Mouse (Mus musculus): ENCODE measurements at regions not wholly inside any gene's neighbourhood (a gene's known extent, or its start where the extent isn't known, plus 50 kb on each side); places are given as distances from the start of the nearest gene placed in this dataset.

DNA sequence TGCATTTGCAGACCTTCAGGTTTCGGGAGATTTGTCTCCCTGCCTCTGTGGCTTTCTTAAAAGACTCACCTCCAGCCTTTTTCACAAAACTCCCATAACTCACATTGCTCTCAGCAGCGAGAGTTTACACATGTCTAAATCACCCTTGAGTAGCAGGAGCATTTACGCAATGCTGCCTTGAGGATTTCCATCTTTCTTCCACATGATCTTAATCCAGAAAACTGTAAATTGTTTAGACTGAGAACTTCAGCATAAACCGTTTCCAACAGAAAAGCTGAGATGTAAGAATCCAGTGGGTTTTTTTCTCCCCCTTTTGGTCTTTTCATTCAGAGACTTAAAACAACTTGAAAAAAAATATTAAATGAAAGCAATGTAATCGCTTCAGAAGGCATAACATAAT, 336.5 kb downstream of the Efnb2 start:
- Histone ChIP-seq H3K36me3 (ENCODE audit: control insufficient read depth, insufficient read depth, low read length) (no peaks in the 10 kb centered on the region), H3K4me3 (ENCODE audit: extremely low read depth, insufficient read depth, insufficient read length) (no peak overlapping the region), H3K4me1 (ENCODE audit: control insufficient read depth, insufficient read depth, insufficient read length) (no peaks in the 10 kb centered on the region), H3K27ac (ENCODE audit: insufficient read depth, low read length) (no peak overlapping the region), H3K27me3 (ENCODE audit: control insufficient read depth, insufficient read depth, low read length) (no peaks in the 10 kb centered on the region)
- DNase-seq (ENCODE audit: low read depth in 1 of 2, low spot score in 2 of 2) = no peak
- no peak for TF ChIP-seq CTCF (IDR thresholded peaks at IDR 0.05; ENCODE audit: extremely low read depth, insufficient read depth, insufficient read length, insufficient replicate concordance)
- no peak for TF ChIP-seq POLR2A (IDR thresholded peaks at IDR 0.05; ENCODE audit: low read depth, low read length)
- WGBS = 82% methylated on average over 5 of the region's 5 CpGs

DNA sequence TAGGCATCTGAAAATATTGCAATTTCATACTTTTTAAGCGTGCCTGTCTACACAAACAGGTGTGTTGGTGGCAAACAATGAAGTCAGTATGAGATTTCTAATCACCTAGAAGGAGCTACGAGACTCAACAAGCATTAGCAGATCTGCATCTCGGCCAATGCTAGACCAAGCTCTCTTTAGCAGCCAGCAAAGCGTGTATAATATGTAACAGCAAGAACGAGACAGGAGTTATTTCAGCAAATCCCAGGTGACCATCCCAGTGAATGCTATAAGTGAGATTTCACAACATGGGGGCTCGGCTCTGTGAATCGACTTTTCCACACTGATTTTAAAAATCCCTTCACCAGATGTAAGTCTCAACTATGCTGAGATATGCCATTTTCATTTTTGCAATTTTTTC, 352.8 kb downstream of the Efnb2 start:
- Histone ChIP-seq H3K4me3 (ENCODE audit: extremely low read depth, insufficient read depth, insufficient read length) (no peak overlapping the region), H3K4me1 (ENCODE audit: control insufficient read depth, insufficient read depth, insufficient read length) (no peaks in the 10 kb centered on the region), H3K36me3 (ENCODE audit: control insufficient read depth, insufficient read depth, low read length) (no peaks in the 10 kb centered on the region), H3K27ac (ENCODE audit: insufficient read depth, low read length) (no peak overlapping the region), H3K27me3 (ENCODE audit: control insufficient read depth, insufficient read depth, low read length) (no peaks in the 10 kb centered on the region)
- TF ChIP-seq POLR2A (IDR thresholded peaks at IDR 0.05; ENCODE audit: low read depth, low read length) (no peak), CTCF (IDR thresholded peaks at IDR 0.05; ENCODE audit: extremely low read depth, insufficient read depth, insufficient read length, insufficient replicate concordance) (no peak)
- 86% methylated on average over 7 of the region's 7 CpGs for WGBS
- no peak for DNase-seq (ENCODE audit: low read depth in 1 of 2, low spot score in 2 of 2)

DNA sequence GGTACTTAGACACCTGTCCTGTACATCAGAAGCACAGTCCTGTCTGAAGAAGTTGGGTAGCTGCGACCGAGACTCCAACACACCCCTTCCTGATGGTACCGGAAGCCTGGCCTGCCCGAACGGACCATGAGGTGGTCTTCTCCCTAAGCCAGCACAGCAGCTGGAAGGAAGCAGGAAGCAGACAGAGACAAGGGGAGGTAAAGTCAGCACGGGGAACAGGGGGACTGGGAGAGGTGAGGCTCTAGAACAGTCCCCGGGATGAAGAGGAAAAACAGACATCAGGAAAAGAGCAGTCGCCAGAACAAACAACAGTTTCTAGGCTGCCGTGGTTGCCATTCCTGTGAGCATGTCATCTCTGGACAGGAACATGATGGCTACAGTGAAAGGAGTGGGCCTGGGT, 353.6 kb downstream of the Efnb2 start:
- no peak for DNase-seq (ENCODE audit: low read depth in 1 of 2, low spot score in 2 of 2)
- H3K4me3 ChIP-seq (ENCODE audit: extremely low read depth, insufficient read depth, insufficient read length) = no peak overlapping the region
- no peaks in the 10 kb centered on the region for H3K4me1 ChIP-seq (ENCODE audit: control insufficient read depth, insufficient read depth, insufficient read length)
- H3K36me3 ChIP-seq (ENCODE audit: control insufficient read depth, insufficient read depth, low read length) = no peaks in the 10 kb centered on the region
- no peak overlapping the region for H3K27ac ChIP-seq (ENCODE audit: insufficient read depth, low read length)
- H3K27me3 ChIP-seq (ENCODE audit: control insufficient read depth, insufficient read depth, low read length) = no peaks in the 10 kb centered on the region
- TF ChIP-seq POLR2A (IDR thresholded peaks at IDR 0.05; ENCODE audit: low read depth, low read length) (no peak), CTCF (IDR thresholded peaks at IDR 0.05; ENCODE audit: extremely low read depth, insufficient read depth, insufficient read length, insufficient replicate concordance) (no peak)
- 74% methylated on average over 9 of the region's 9 CpGs for whole genome bisulfite sequencing

GRCm38 (mm10) chr8:8299965-8300767, 360.9 kb downstream of the Efnb2 start:
- 75% methylated on average over 6 of the region's 6 CpGs for WGBS
- TF ChIP-seq CTCF (IDR thresholded peaks at IDR 0.05; ENCODE audit: extremely low read depth, insufficient read depth, insufficient read length, insufficient replicate concordance) (no peak), POLR2A (IDR thresholded peaks at IDR 0.05; ENCODE audit: low read depth, low read length) (no peak)

GRCm38 (mm10) chr8:8292577-8293247, 368.3 kb downstream of the Efnb2 start:
- H3K4me3 ChIP-seq (ENCODE audit: extremely low read depth, insufficient read depth, insufficient read length) = no peak overlapping the region
- no peaks in the 10 kb centered on the region for H3K27me3 ChIP-seq (ENCODE audit: control insufficient read depth, insufficient read depth, low read length)
- H3K27ac ChIP-seq (ENCODE audit: insufficient read depth, low read length) = no peak overlapping the region
- no peaks in the 10 kb centered on the region for H3K4me1 ChIP-seq (ENCODE audit: control insufficient read depth, insufficient read depth, insufficient read length)
- 78% methylated on average over 6 of the region's 6 CpGs for WGBS
- H3K36me3 ChIP-seq (ENCODE audit: control insufficient read depth, insufficient read depth, low read length) = no peaks in the 10 kb centered on the region
- no peak for DNase-seq (ENCODE audit: low read depth in 1 of 2, low spot score in 2 of 2)
- TF ChIP-seq POLR2A (IDR thresholded peaks at IDR 0.05; ENCODE audit: low read depth, low read length) (no peak), CTCF (IDR thresholded peaks at IDR 0.05; ENCODE audit: extremely low read depth, insufficient read depth, insufficient read length, insufficient replicate concordance) (no peak)

More at GRCm38 (mm10) chr8:8299965-8300767, 360.9 kb downstream of the Efnb2 start:
- H3K4me3 ChIP-seq (ENCODE audit: extremely low read depth, insufficient read depth, insufficient read length) = no peak overlapping the region
- no peaks in the 10 kb centered on the region for H3K27me3 ChIP-seq (ENCODE audit: control insufficient read depth, insufficient read depth, low read length)
- no peaks in the 10 kb centered on the region for H3K36me3 ChIP-seq (ENCODE audit: control insufficient read depth, insufficient read depth, low read length)
- DNase-seq (ENCODE audit: low read depth in 1 of 2, low spot score in 2 of 2) = no peak
- no peak overlapping the region for H3K27ac ChIP-seq (ENCODE audit: insufficient read depth, low read length)
- no peaks in the 10 kb centered on the region for H3K4me1 ChIP-seq (ENCODE audit: control insufficient read depth, insufficient read depth, insufficient read length)

DNA sequence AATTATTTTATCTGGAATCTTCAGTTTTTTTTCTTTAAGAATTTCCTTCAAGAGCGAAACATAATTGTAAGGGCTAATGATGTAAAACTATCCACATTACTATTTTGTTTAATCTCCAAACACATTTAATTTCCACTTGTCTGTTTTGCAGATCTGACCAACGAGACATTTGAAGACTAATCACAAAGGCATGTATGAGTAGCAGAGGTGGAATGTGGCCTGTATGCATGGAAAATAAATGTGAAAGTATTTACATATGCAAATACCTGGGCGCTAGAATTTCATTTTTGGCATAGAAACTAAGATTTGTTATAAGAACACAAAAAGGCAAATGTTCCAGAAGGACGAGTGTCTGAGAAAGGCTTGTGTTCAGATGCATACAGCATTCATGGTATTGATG, 375.2 kb downstream of the Efnb2 start:
- no peak overlapping the region for H3K4me3 ChIP-seq (ENCODE audit: extremely low read depth, insufficient read depth, insufficient read length)
- WGBS = 85% methylated on average over 4 of the region's 4 CpGs
- TF ChIP-seq POLR2A (IDR thresholded peaks at IDR 0.05; ENCODE audit: low read depth, low read length) = no peak
- no peak for TF ChIP-seq CTCF (IDR thresholded peaks at IDR 0.05; ENCODE audit: extremely low read depth, insufficient read depth, insufficient read length, insufficient replicate concordance)
- no peak overlapping the region for H3K27ac ChIP-seq (ENCODE audit: insufficient read depth, low read length)
- no peak for DNase-seq (ENCODE audit: low read depth in 1 of 2, low spot score in 2 of 2)
- H3K36me3 ChIP-seq (ENCODE audit: control insufficient read depth, insufficient read depth, low read length) = no peaks in the 10 kb centered on the region
- H3K4me1 ChIP-seq (ENCODE audit: control insufficient read depth, insufficient read depth, insufficient read length) = no peaks in the 10 kb centered on the region
- H3K27me3 ChIP-seq (ENCODE audit: control insufficient read depth, insufficient read depth, low read length) = no peaks in the 10 kb centered on the region

GRCm38 (mm10) chr8:8274987-8275386, 386.1 kb downstream of the Efnb2 start:
- TF ChIP-seq CTCF (IDR thresholded peaks at IDR 0.05; ENCODE audit: extremely low read depth, insufficient read depth, insufficient read length, insufficient replicate concordance) = no peak
- no peak for TF ChIP-seq POLR2A (IDR thresholded peaks at IDR 0.05; ENCODE audit: low read depth, low read length)
- Histone ChIP-seq H3K27ac (ENCODE audit: insufficient read depth, low read length) (no peak overlapping the region), H3K4me1 (ENCODE audit: control insufficient read depth, insufficient read depth, insufficient read length) (no peaks in the 10 kb centered on the region), H3K27me3 (ENCODE audit: control insufficient read depth, insufficient read depth, low read length) (no peaks in the 10 kb centered on the region), H3K4me3 (ENCODE audit: extremely low read depth, insufficient read depth, insufficient read length) (no peak overlapping the region), H3K36me3 (ENCODE audit: control insufficient read depth, insufficient read depth, low read length) (no peaks in the 10 kb centered on the region)
- no peak for DNase-seq (ENCODE audit: low read depth in 1 of 2, low spot score in 2 of 2)
- 76% methylated on average over 1 of the region's 1 CpGs for WGBS
